ENCODE assay signal across 23 mouse cellular contexts in genomic region chr6:111571471-111572088, GRCm38 (mm10).
DNase-seq lines count a peak whose midpoint lies in the region; ATAC-seq and TF ChIP-seq lines count a peak whose summit lies in the region.
"Had no signal": no experiment of that assay in that cellular context is flagged by ENCODE, and none has a peak within 500 bp of the region (broad histone marks: within the 10 kb centered on the region; RNA-seq: fewer than 3 reads in every experiment).

No protein-coding gene starts in this region.

- H3K27ac ChIP-seq in forebrain, postnatal 0 days (ENCODE audit: low read depth, low read length) = no peak overlapping the region
- H3K27ac ChIP-seq in forebrain, embryonic 14.5 days (ENCODE audit: low read depth, low read length) = no peak overlapping the region
- no peak overlapping the region for H3K27ac ChIP-seq in lung, embryonic 14.5 days (ENCODE audit: low read depth)
- H3K27ac ChIP-seq in hindbrain, postnatal 0 days = no peak overlapping the region
- no peak overlapping the region for H3K27ac ChIP-seq in neural tube, embryonic 14.5 days (ENCODE audit: low read depth, low read length)
- no peak overlapping the region for H3K27ac ChIP-seq in liver, postnatal 0 days (ENCODE audit: low read depth)
- H3K27ac ChIP-seq in left cerebral cortex, adult 2 months = no peak overlapping the region
- H3K27ac ChIP-seq: embryonic facial prominence, embryonic 12.5 days; forebrain, embryonic 12.5 days; kidney, embryonic 15.5 days; layer of hippocampus, adult 2 months; stomach, embryonic 15.5 days had no signal

- TF ChIP-seq CTCF in forebrain, postnatal 0 days (IDR thresholded peaks at IDR 0.05; ENCODE audit: low read depth) = no peak
- TF ChIP-seq CTCF in lung, embryonic 14.5 days (IDR thresholded peaks at IDR 0.05; ENCODE audit: low read depth) = no peak
- TF ChIP-seq CTCF in hindbrain, postnatal 0 days (IDR thresholded peaks at IDR 0.05; ENCODE audit: low read depth) = no peak
- TF ChIP-seq CTCF in liver, postnatal 0 days (IDR thresholded peaks at IDR 0.05; ENCODE audit: low read depth) = no peak
- TF ChIP-seq CTCF in left cerebral cortex, adult 2 months (IDR thresholded peaks at IDR 0.05) = no peak

- TF ChIP-seq EP300 in liver, postnatal 0 days (IDR thresholded peaks at IDR 0.05; ENCODE audit: low read depth) = no peak

- H3K4me3 ChIP-seq in forebrain, postnatal 0 days (ENCODE audit: low read depth, low read length) = no peak overlapping the region
- H3K4me3 ChIP-seq in forebrain, embryonic 14.5 days (ENCODE audit: low read depth, low read length) = no peak overlapping the region
- H3K4me3 ChIP-seq in lung, embryonic 14.5 days (ENCODE audit: low read depth, low read length) = no peak overlapping the region
- H3K4me3 ChIP-seq in hindbrain, postnatal 0 days (ENCODE audit: low read length) = no peak overlapping the region
- H3K4me3 ChIP-seq in neural tube, embryonic 14.5 days (ENCODE audit: low read depth, low read length) = no peak overlapping the region
- H3K4me3 ChIP-seq in liver, postnatal 0 days (ENCODE audit: low read depth, low read length) = no peak overlapping the region
- H3K4me3 ChIP-seq in left cerebral cortex, adult 2 months = no peak overlapping the region
- H3K4me3 ChIP-seq: embryonic facial prominence, embryonic 12.5 days; forebrain, embryonic 12.5 days; kidney, embryonic 15.5 days; layer of hippocampus, adult 2 months; megakaryocyte, embryonic 14.5 days; stomach, embryonic 15.5 days had no signal

- DNase-seq in forebrain, postnatal 0 days = no peak
- no peak for DNase-seq in forebrain, embryonic 14.5 days (ENCODE audit: low spot score)
- DNase-seq in lung, embryonic 14.5 days = peak; percentile 2
- DNase-seq in lung, postnatal 4 days = no peak
- DNase-seq in hindbrain, postnatal 0 days (ENCODE audit: low spot score) = peak; percentile 28
- DNase-seq in liver, postnatal 0 days = no peak
- no peak for DNase-seq in left cerebral cortex, adult 2 months (ENCODE audit: extremely low spot score in 1 of 2, low spot score in 2 of 2)
- DNase-seq: adrenal gland, postnatal 10 days; cerebellum, adult 2 months; cerebellum, postnatal 25 days; gastrocnemius, postnatal 10 days; midbrain, embryonic 14.5 days; thymus, postnatal 25 days had no signal

- intact Hi-C loops in left cerebral cortex, adult 2 months (cut with DNase I) = no loop called here

- no peak overlapping the region for H3K4me2 ChIP-seq in forebrain, postnatal 0 days (ENCODE audit: low read depth)
- no peak overlapping the region for H3K4me2 ChIP-seq in forebrain, embryonic 14.5 days (ENCODE audit: low read length)
- no peak overlapping the region for H3K4me2 ChIP-seq in lung, embryonic 14.5 days
- no peak overlapping the region for H3K4me2 ChIP-seq in hindbrain, postnatal 0 days (ENCODE audit: low read depth, low read length)
- H3K4me2 ChIP-seq in neural tube, embryonic 14.5 days (ENCODE audit: low read depth, low read length) = no peak overlapping the region
- H3K4me2 ChIP-seq in liver, postnatal 0 days (ENCODE audit: low read depth, low read length) = no peak overlapping the region
- H3K4me2 ChIP-seq: embryonic facial prominence, embryonic 12.5 days; forebrain, embryonic 12.5 days; heart, embryonic 11.5 days; kidney, embryonic 15.5 days; stomach, embryonic 15.5 days had no signal

- no peaks in the 10 kb centered on the region for H3K9me3 ChIP-seq in forebrain, postnatal 0 days (ENCODE audit: low read length)
- no peaks in the 10 kb centered on the region for H3K9me3 ChIP-seq in forebrain, embryonic 14.5 days (replicated peaks; ENCODE audit: control insufficient read depth, low read length)
- no peaks in the 10 kb centered on the region for H3K9me3 ChIP-seq in lung, embryonic 14.5 days (ENCODE audit: low read depth, low read length)
- H3K9me3 ChIP-seq in hindbrain, postnatal 0 days (ENCODE audit: low read length) = no peaks in the 10 kb centered on the region
- H3K9me3 ChIP-seq in neural tube, embryonic 14.5 days (ENCODE audit: control insufficient read depth, low read length) = no peaks in the 10 kb centered on the region
- H3K9me3 ChIP-seq in liver, postnatal 0 days (ENCODE audit: low read length) = no peaks in the 10 kb centered on the region
- H3K9me3 ChIP-seq: embryonic facial prominence, embryonic 12.5 days; forebrain, embryonic 12.5 days; kidney, embryonic 15.5 days; stomach, embryonic 15.5 days had no signal

- no peak overlapping the region for H3K9ac ChIP-seq in forebrain, postnatal 0 days
- no peak overlapping the region for H3K9ac ChIP-seq in forebrain, embryonic 14.5 days (ENCODE audit: low read length)
- no peak overlapping the region for H3K9ac ChIP-seq in lung, embryonic 14.5 days
- no peak overlapping the region for H3K9ac ChIP-seq in hindbrain, postnatal 0 days (replicated peaks; ENCODE audit: low read length)
- H3K9ac ChIP-seq in neural tube, embryonic 14.5 days (replicated peaks; ENCODE audit: low read depth, low read length) = no peak overlapping the region
- H3K9ac ChIP-seq in liver, postnatal 0 days (replicated peaks) = no peak overlapping the region
- H3K9ac ChIP-seq: embryonic facial prominence, embryonic 12.5 days; forebrain, embryonic 12.5 days; kidney, embryonic 15.5 days; stomach, embryonic 15.5 days had no signal

- WGBS in forebrain, postnatal 0 days = 70% methylated on average over 4 of the region's 4 CpGs
- WGBS in forebrain, embryonic 14.5 days = 89% methylated on average over 4 of the region's 4 CpGs
- WGBS in lung, embryonic 14.5 days = 63% methylated on average over 4 of the region's 4 CpGs
- WGBS in hindbrain, postnatal 0 days = 44% methylated on average over 4 of the region's 4 CpGs
- WGBS in neural tube, embryonic 14.5 days = 52% methylated on average over 4 of the region's 4 CpGs
- 71% methylated on average over 4 of the region's 4 CpGs for WGBS in liver, postnatal 0 days (ENCODE audit: insufficient replicate concordance)

- 0 out of 2 replicates have a peak, but pooled peaks have one; percentile 36 for ATAC-seq in forebrain, postnatal 0 days
- ATAC-seq in forebrain, embryonic 14.5 days = no peak
- no peak; the same call in 1 of the 2 replicates for ATAC-seq in lung, embryonic 14.5 days (ENCODE audit: insufficient read depth)
- ATAC-seq in hindbrain, postnatal 0 days = no peak
- ATAC-seq in neural tube, embryonic 14.5 days (ENCODE audit: low read depth) = peak; percentile 75
- ATAC-seq in liver, postnatal 0 days = no peak
- ATAC-seq: activated CD4-positive, CD25-positive, alpha-beta regulatory T cell, adult 4 months; intestine, postnatal 0 days had no signal

- no peaks in the 10 kb centered on the region for H3K27me3 ChIP-seq in forebrain, postnatal 0 days (ENCODE audit: insufficient read depth, low read length)
- no peaks in the 10 kb centered on the region for H3K27me3 ChIP-seq in forebrain, embryonic 14.5 days (replicated peaks; ENCODE audit: control insufficient read depth, insufficient read depth, low read length)
- H3K27me3 ChIP-seq in lung, embryonic 14.5 days (ENCODE audit: insufficient read depth, low read length) = no peaks in the 10 kb centered on the region
- H3K27me3 ChIP-seq in hindbrain, postnatal 0 days (ENCODE audit: insufficient read depth, low read length) = no peaks in the 10 kb centered on the region
- H3K27me3 ChIP-seq in neural tube, embryonic 14.5 days (ENCODE audit: control insufficient read depth, insufficient read depth, low read length) = no peaks in the 10 kb centered on the region
- no peaks in the 10 kb centered on the region for H3K27me3 ChIP-seq in liver, postnatal 0 days (ENCODE audit: insufficient read depth, low read length)
- H3K27me3 ChIP-seq: embryonic facial prominence, embryonic 12.5 days; forebrain, embryonic 12.5 days; kidney, embryonic 15.5 days; megakaryocyte, embryonic 14.5 days; stomach, embryonic 15.5 days had no signal

- H3K36me3 ChIP-seq in forebrain, postnatal 0 days (ENCODE audit: insufficient read depth) = no peaks in the 10 kb centered on the region
- H3K36me3 ChIP-seq in forebrain, embryonic 14.5 days (ENCODE audit: control insufficient read depth, insufficient read depth, low read length) = no peaks in the 10 kb centered on the region
- H3K36me3 ChIP-seq in lung, embryonic 14.5 days (ENCODE audit: insufficient read depth) = no peaks in the 10 kb centered on the region
- H3K36me3 ChIP-seq in hindbrain, postnatal 0 days (ENCODE audit: insufficient read depth, low read length) = no peaks in the 10 kb centered on the region
- no peaks in the 10 kb centered on the region for H3K36me3 ChIP-seq in neural tube, embryonic 14.5 days (ENCODE audit: control insufficient read depth, insufficient read depth, low read length)
- H3K36me3 ChIP-seq in liver, postnatal 0 days (replicated peaks; ENCODE audit: insufficient read depth, low read length) = no peaks in the 10 kb centered on the region
- H3K36me3 ChIP-seq: embryonic facial prominence, embryonic 12.5 days; forebrain, embryonic 12.5 days; kidney, embryonic 15.5 days; stomach, embryonic 15.5 days had no signal

- no peaks in the 10 kb centered on the region for H3K4me1 ChIP-seq in forebrain, postnatal 0 days (ENCODE audit: insufficient read depth)
- H3K4me1 ChIP-seq in forebrain, embryonic 14.5 days (ENCODE audit: control insufficient read depth, insufficient read depth, low read length) = no peaks in the 10 kb centered on the region
- H3K4me1 ChIP-seq in lung, embryonic 14.5 days (ENCODE audit: insufficient read depth) = no peaks in the 10 kb centered on the region
- H3K4me1 ChIP-seq in hindbrain, postnatal 0 days (ENCODE audit: insufficient read depth, low read length) = no peaks in the 10 kb centered on the region
- H3K4me1 ChIP-seq in neural tube, embryonic 14.5 days (ENCODE audit: control insufficient read depth, insufficient read depth, low read length) = no peaks in the 10 kb centered on the region
- H3K4me1 ChIP-seq in liver, postnatal 0 days (ENCODE audit: insufficient read depth) = no peaks in the 10 kb centered on the region
- H3K4me1 ChIP-seq: embryonic facial prominence, embryonic 12.5 days; forebrain, embryonic 12.5 days; kidney, embryonic 15.5 days; megakaryocyte, embryonic 14.5 days; stomach, embryonic 15.5 days had no signal

Comparison
In these comparisons a context has a peak if more than half of its experiments do, and no peak if none do; other contexts are left out.
1. ATAC-seq: peak in forebrain, postnatal 0 days (single experiment) and neural tube, embryonic 14.5 days (single experiment); none in forebrain, embryonic 14.5 days (single experiment), lung, embryonic 14.5 days (single experiment), hindbrain, postnatal 0 days (single experiment) and liver, postnatal 0 days (single experiment).
2. DNase-seq: peak in lung, embryonic 14.5 days (single experiment) and hindbrain, postnatal 0 days (single experiment); none in forebrain, postnatal 0 days (single experiment), forebrain, embryonic 14.5 days (single experiment), lung, postnatal 4 days (0 of 2), liver, postnatal 0 days (single experiment) and left cerebral cortex, adult 2 months (0 of 2).